Mouse (Mus musculus) embryo, embryonic 11.5 days (tissue): ENCODE data around the gene Phactr4.

Experiments
- DNase-seq: peaks from one replicate; pipeline ENCODE4 v3.0.0-alpha.2; 2012; ENCODE audit warnings: low read depth, low spot score

Gene Phactr4

GRCm38 (mm10) chr4:132369953-132370750 lies 52.1 kb downstream of the Phactr4 start:
- DNase-seq: no peak

GRCm38 (mm10) chr4:132367480-132368201 lies 54.6 kb downstream of the Phactr4 start:
- no peak for DNase-seq

- no peak for DNase-seq
These were observed 56.7 kb downstream of the Phactr4 start for GRCm38 (mm10) chr4:132365450-132366060.

- no peak for DNase-seq
These were observed 58.8 kb downstream of the Phactr4 start for GRCm38 (mm10) chr4:132363487-132363886.

GRCm38 (mm10) chr4:132359510-132359909 lies 62.8 kb downstream of the Phactr4 start:
- DNase-seq: no peak

- DNase-seq: no peak
These were observed 66.1 kb downstream of the Phactr4 start for GRCm38 (mm10) chr4:132356170-132356569.

GRCm38 (mm10) chr4:132355403-132355802 lies 66.9 kb downstream of the Phactr4 start:
- no peak for DNase-seq

GRCm38 (mm10) chr4:132354571-132354970 lies 67.7 kb downstream of the Phactr4 start:
- no peak for DNase-seq

GRCm38 (mm10) chr4:132353481-132353885 lies 68.8 kb downstream of the Phactr4 start, which contains the start of gene Rcc1:
Gene Rcc1, minus strand, starts transcription at chr4:132353605.
- DNase-seq: peak; percentile 91

- DNase-seq: no peak
These were observed 69.5 kb downstream of the Phactr4 start for GRCm38 (mm10) chr4:132352739-132353138.

- no peak for DNase-seq
These were observed 70.9 kb downstream of the Phactr4 start for GRCm38 (mm10) chr4:132351401-132351800.

- no peak for DNase-seq
These were observed 71.4 kb downstream of the Phactr4 start for GRCm38 (mm10) chr4:132350854-132351253.

- DNase-seq: no peak
These were observed 72.1 kb downstream of the Phactr4 start for GRCm38 (mm10) chr4:132350123-132350740.

GRCm38 (mm10) chr4:132349495-132350122 lies 72.7 kb downstream of the Phactr4 start:
- no peak for DNase-seq

- DNase-seq: no peak
These were observed 75.6 kb downstream of the Phactr4 start for GRCm38 (mm10) chr4:132346661-132347060.

- no peak for DNase-seq
These were observed 76.0 kb downstream of the Phactr4 start for GRCm38 (mm10) chr4:132346261-132346660.

- DNase-seq: no peak
These were observed 76.5 kb downstream of the Phactr4 start for GRCm38 (mm10) chr4:132345843-132346212.

GRCm38 (mm10) chr4:132345135-132345842 lies 77.0 kb downstream of the Phactr4 start:
- DNase-seq: peak; percentile 85

GRCm38 (mm10) chr4:132344403-132345134 lies 77.7 kb downstream of the Phactr4 start:
- DNase-seq: no peak

GRCm38 (mm10) chr4:132341451-132341850 lies 80.8 kb downstream of the Phactr4 start:
- DNase-seq: no peak
